Mouse (Mus musculus): Measurements from ENCODE around the gene 1700001L19Rik. TPM values are rescaled to one million over a fixed set of nuclear protein-coding genes. Genes with fewer than 3 reads are reported as not detected.

The 1700001L19Rik gene
- not detected for total RNA-seq (2023)

DNA sequence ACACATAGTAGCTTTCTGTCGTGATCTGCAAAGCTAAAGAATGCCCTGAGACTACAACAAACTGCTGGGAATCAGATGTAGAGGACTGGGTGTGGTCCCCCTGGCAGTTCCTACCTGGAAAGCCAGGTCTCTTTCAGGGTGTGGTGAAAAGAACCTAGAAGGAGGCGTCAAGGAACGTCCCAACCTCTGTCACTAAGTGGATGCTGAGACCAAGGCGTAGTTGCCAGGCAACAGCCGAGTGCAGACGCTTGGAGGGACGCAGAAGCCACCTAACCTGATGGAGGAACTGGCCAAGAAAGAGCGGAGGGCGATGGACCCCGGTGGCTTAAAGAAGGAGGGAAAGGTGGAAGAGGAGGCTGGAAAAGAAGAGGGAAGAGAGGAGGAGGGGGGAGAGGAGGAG, at the start of gene 1700001L19Rik:
1700001L19Rik (plus strand) TSS at position 223 of the 400 bp plus-strand sequence.

DNA sequence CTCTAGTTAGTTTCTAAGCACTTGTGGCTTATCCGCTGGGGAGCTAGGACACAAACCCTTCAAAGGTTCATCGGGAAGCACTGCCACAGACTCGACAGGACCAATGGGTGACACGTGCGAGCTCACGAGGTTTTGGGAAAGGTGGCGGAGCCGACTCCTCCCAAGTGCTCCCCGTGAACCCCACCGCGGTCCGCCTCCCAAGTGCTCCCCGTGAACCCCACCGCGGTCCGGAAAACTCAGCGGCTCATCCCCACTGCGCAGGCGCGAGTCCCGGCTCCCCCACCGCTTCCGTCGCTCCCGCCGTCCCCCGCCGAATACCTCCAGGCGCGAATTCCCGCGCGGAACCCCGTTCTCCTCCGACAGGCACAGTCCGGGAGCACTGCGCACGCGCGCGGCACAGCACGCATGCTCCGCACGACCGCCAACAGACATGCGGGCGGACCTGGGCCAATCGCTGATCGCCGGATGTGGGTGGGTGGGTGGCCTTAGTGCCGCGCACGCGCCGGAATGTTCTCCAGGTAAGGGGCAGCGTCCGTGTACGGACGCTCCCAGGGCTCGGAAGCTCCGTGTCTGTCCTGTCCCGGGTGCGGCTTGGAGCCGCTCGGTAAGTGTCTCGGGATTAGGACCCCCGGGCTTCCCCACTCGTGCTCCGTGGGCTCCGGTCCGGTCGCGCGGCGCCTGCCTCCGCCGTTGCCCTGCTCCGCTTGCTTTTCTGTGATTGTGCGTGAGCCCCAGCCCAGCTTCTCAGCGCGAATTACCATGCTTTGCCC, 15.3 kb upstream of the 1700001L19Rik start, which contains the start of the genes Mtrr and Fastkd3:
Mtrr (minus strand) TSS at position 403 of the 770 bp plus-strand sequence.
Fastkd3 (plus strand) TSS at position 488 of the 770 bp plus-strand sequence.

Other genes starting within 250 kb of the 1700001L19Rik start
- gene Mtrr, start 15.3 kb upstream of the 1700001L19Rik start, total RNA-seq (2023): 20.9 TPM
- gene Fastkd3, start 15.2 kb upstream of the 1700001L19Rik start, total RNA-seq (2023): 7.5 TPM

Data from CD4-positive naive resting alpha-beta T cell, adult 76 days (primary cell).